Mouse (Mus musculus) right cerebral cortex, postnatal 36 days (tissue): ENCODE results near the gene Tead3.

Experiments
- DNase-seq, 2 experiments: peaks; one replicate each; pipeline ENCODE4 v3.0.0; 2022; ENCODE audit warnings: low spot score in 2 of 2, mixed read lengths in 1 of 2

Gene Tead3

GRCm38 (mm10) chr17:28350466-28351352 lies at the start of gene Tead3:
Gene Tead3, minus strand, starts transcription at chr17:28350817.
- no peak for DNase-seq

- no peak for DNase-seq
Observed at GRCm38 (mm10) chr17:28394994-28395393, 44.4 kb upstream of the Tead3 start.

- DNase-seq, result no peak
Observed at GRCm38 (mm10) chr17:28394051-28394765, 43.6 kb upstream of the Tead3 start.

GRCm38 (mm10) chr17:28391568-28392432 lies 41.2 kb upstream of the Tead3 start:
- DNase-seq, result no peak

- DNase-seq, result no peak
Observed at GRCm38 (mm10) chr17:28388534-28388933, 37.9 kb upstream of the Tead3 start.

GRCm38 (mm10) chr17:28386150-28386905 lies 35.7 kb upstream of the Tead3 start:
- DNase-seq, result peak; percentile 55 to 70

GRCm38 (mm10) chr17:28384298-28384697 lies 33.7 kb upstream of the Tead3 start:
- no peak for DNase-seq

GRCm38 (mm10) chr17:28380255-28380654 lies 29.6 kb upstream of the Tead3 start:
- DNase-seq, result no peak

GRCm38 (mm10) chr17:28375592-28376061 lies 25.0 kb upstream of the Tead3 start:
- DNase-seq, result no peak

GRCm38 (mm10) chr17:28374494-28374893 lies 23.9 kb upstream of the Tead3 start:
- DNase-seq, result no peak

GRCm38 (mm10) chr17:28373821-28374220 lies 23.2 kb upstream of the Tead3 start:
- DNase-seq, result no peak

- no peak for DNase-seq
Observed at GRCm38 (mm10) chr17:28371941-28372340, 21.3 kb upstream of the Tead3 start.

- no peak for DNase-seq
Observed at GRCm38 (mm10) chr17:28371286-28371685, 20.7 kb upstream of the Tead3 start.

GRCm38 (mm10) chr17:28369056-28369455 lies 18.4 kb upstream of the Tead3 start:
- no peak for DNase-seq

- DNase-seq, result no peak
Observed at GRCm38 (mm10) chr17:28368449-28368848, 17.8 kb upstream of the Tead3 start.

GRCm38 (mm10) chr17:28365122-28365521 lies 14.5 kb upstream of the Tead3 start, which contains the start of gene Tulp1:
Gene Tulp1, minus strand, starts transcription at chr17:28365222.
- DNase-seq, result no peak

GRCm38 (mm10) chr17:28363507-28363906 lies 12.9 kb upstream of the Tead3 start:
- no peak for DNase-seq

- DNase-seq, result no peak
Observed at GRCm38 (mm10) chr17:28362653-28363292, 12.2 kb upstream of the Tead3 start.

- no peak for DNase-seq
Observed at GRCm38 (mm10) chr17:28361921-28362652, 11.5 kb upstream of the Tead3 start.
